Mouse (Mus musculus): ENCODE measurements around the gene Dnajc1. TPM values are rescaled to one million over a fixed set of nuclear protein-coding genes. Genes with fewer than 3 reads are reported as not detected.
A peak's percentile ranks its signal among the peaks of the same experiment; 100 is the strongest.

Gene Dnajc1
- polyA plus RNA-seq, 1 experiment from 2014 or later: 30.5 TPM

GRCm38 (mm10) chr2:18370794-18371498, 21.7 kb downstream of the Dnajc1 start:
- no peaks in the 10 kb centered on the region for H3K27me3 ChIP-seq
- no peak for DNase-seq (ENCODE audit: low read depth, low spot score)
- POLR2A ChIA-PET: interaction anchor here (0.5 kb wide), 1 partner anchor 221 kb away, joined by 3 read pairs; no protein-coding TSS in a partner anchor
- TF ChIP-seq CTCF (IDR thresholded peaks at IDR 0.05): no peak
- CTCF ChIA-PET: interaction anchor here (0.9 to 2.3 kb wide), 4 partner anchors 9 to 980 kb away, joined by 3 to 7 read pairs (median 4); no protein-coding TSS in a partner anchor
- peak; percentile 67 for ATAC-seq
- in situ Hi-C loops (cut with MboI; ENCODE audit: low pct_unique_long_range_greater_than_20kb): no loop called here

- POLR2A ChIA-PET: no interaction called here
These were observed 28.2 kb downstream of the Dnajc1 start for GRCm38 (mm10) chr2:18364402-18364801.

DNA sequence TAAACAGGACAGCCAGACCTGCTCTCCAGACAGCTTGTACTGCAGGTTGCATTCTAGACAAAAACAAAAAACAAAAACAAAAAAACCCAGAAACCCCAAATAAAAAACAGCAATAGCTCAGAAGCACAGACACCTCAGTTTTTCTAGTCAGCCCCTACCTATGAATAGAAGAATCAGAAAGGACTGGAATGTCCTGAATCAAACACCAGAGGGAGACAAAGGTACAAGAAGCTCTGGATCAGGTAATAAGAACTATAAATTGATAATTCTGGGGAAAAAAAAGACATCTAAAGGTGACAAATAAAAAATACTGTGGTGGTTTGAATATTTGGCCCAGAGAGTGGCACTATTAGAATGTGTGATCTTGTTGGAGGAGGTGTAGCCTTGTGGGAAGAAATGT, 37.3 kb downstream of the Dnajc1 start:
- POLR2A ChIA-PET: no interaction called here
- in situ Hi-C loops (cut with MboI; ENCODE audit: low pct_unique_long_range_greater_than_20kb): loop anchor here (10.0 kb wide), 1 partner anchor 330 kb away; no protein-coding TSS in a partner anchor

More at GRCm38 (mm10) chr2:18364402-18364801, 28.2 kb downstream of the Dnajc1 start:
- DNase-seq (ENCODE audit: low read depth, low spot score): no peak
- CTCF ChIA-PET: no interaction called here
- ATAC-seq: no peak
- no peak for TF ChIP-seq CTCF (IDR thresholded peaks at IDR 0.05)
- in situ Hi-C loops (cut with MboI; ENCODE audit: low pct_unique_long_range_greater_than_20kb): no loop called here
- H3K27me3 ChIP-seq: no peaks in the 10 kb centered on the region

DNA sequence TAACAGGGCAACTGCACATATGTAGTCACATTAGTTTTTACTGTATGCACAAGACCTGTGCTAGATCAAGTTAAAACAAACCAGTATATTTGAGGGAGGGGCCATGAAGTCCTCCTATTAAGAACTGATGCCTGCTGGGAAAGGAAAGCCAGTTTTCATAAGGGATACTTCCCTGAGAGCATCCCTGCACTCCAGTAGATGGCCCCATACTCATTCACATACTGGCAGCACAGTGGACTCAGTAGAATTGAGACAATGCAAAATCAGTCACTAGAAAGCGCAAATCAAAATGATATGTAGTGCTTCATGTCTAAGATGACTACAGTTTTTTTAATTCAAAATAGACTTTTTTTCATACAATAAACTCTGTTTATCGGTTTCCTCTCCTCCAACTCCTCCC, 40.0 kb downstream of the Dnajc1 start:
- no peak for TF ChIP-seq CTCF (IDR thresholded peaks at IDR 0.05)
- H3K27me3 ChIP-seq: no peaks in the 10 kb centered on the region
- POLR2A ChIA-PET: no interaction called here
- CTCF ChIA-PET: no interaction called here
- ATAC-seq (no peak), DNase-seq (ENCODE audit: low read depth, low spot score) (no peak)
- in situ Hi-C loops (cut with MboI; ENCODE audit: low pct_unique_long_range_greater_than_20kb): loop anchor here (10.0 kb wide), 1 partner anchor 328 kb away; no protein-coding TSS in a partner anchor

More for the DNA sequence above, 37.3 kb downstream of the Dnajc1 start:
- DNase-seq (ENCODE audit: low read depth, low spot score) (no peak), ATAC-seq (no peak)
- CTCF ChIA-PET: interaction anchor here (1.0 to 1.7 kb wide), 4 partner anchors 12 to 83 kb away, joined by 3 to 4 read pairs (median 4); no protein-coding TSS in a partner anchor
- H3K27me3 ChIP-seq: no peaks in the 10 kb centered on the region
- TF ChIP-seq CTCF (IDR thresholded peaks at IDR 0.05): peak; percentile 33

DNA sequence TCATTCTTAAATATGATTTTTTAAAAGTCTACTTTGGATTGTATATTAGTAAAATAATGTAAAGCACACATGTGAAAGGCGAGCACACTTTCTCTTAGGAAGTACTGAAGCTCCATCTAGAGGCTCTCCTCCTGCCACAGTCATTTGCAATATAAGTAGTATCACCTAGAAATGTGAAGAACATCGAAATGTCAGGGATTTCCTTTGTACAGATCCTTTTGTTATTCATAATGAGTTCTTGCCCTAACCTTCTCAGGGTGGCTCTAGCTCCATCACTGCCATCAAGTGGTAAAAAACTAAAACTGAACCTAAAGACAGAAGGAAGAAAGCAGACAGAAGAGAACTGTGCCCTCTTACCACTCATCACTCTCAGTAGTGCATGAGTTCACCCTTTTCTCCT, 49.2 kb downstream of the Dnajc1 start:
- ChIA-PET CTCF (interaction anchor here (1.0 to 2.6 kb wide), 3 partner anchors 12 to 22 kb away, joined by 3 to 8 read pairs (median 3); no protein-coding TSS in a partner anchor), POLR2A (interaction anchor here (0.6 kb wide), 1 partner anchor 9 kb away, joined by 4 read pairs; no protein-coding TSS in a partner anchor)
- DNase-seq (ENCODE audit: low read depth, low spot score) (no peak), ATAC-seq (peak; percentile 62)
- in situ Hi-C loops (cut with MboI; ENCODE audit: low pct_unique_long_range_greater_than_20kb): no loop called here
- TF ChIP-seq CTCF (IDR thresholded peaks at IDR 0.05): peak; percentile 47
- H3K27me3 ChIP-seq: no peaks in the 10 kb centered on the region

GRCm38 (mm10) chr2:18318671-18319070, 74.0 kb downstream of the Dnajc1 start:
- TF ChIP-seq CTCF (IDR thresholded peaks at IDR 0.05): no peak
- H3K27me3 ChIP-seq: no peaks in the 10 kb centered on the region
- ChIA-PET CTCF (no interaction called here), POLR2A (no interaction called here)
- DNase-seq (ENCODE audit: low read depth, low spot score) (no peak), ATAC-seq (no peak)
- in situ Hi-C loops (cut with MboI; ENCODE audit: low pct_unique_long_range_greater_than_20kb): no loop called here

DNA sequence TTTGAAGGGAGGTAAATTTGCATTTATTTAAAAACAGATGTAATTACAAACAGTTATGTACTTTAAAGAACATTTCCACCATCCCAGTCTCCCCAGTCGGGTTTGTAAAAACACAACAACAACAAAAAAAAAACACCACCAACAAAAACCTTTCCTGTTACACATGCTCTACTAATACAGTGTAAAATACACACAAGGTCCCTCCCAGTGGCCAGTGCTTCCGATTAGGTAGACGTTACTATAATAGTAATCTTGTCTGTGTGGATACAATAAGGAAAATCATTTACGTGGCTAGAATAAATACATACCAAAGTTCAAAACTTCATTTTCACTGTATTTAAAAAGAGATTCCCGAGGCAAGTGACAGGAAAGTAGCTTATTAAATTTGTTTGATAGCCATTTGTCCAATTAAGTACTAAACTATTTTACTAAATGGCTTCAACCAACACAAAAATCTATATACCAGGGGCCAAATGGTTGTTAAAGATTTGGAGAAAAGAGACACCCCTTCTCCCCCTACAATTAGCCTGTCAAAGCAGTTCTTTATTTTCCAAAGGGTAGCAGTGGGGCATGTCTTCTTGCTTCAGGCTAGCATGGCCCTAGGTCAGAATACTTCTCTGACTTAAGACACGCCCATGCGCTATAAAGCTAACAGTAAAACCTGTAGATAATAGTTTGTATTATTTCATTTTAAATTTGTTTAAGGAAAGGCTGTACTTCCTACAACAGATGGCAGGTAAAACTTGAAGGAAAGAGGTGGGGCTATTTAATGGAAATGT, 74.9 kb downstream of the Dnajc1 start:
- no peaks in the 10 kb centered on the region for H3K27me3 ChIP-seq
- ATAC-seq: no peak

GRCm38 (mm10) chr2:18316909-18317308, 75.7 kb downstream of the Dnajc1 start:
- no peak for DNase-seq (ENCODE audit: low read depth, low spot score)
- in situ Hi-C loops (cut with MboI; ENCODE audit: low pct_unique_long_range_greater_than_20kb): no loop called here
- no peak for ATAC-seq
- POLR2A ChIA-PET: no interaction called here
- CTCF ChIA-PET: no interaction called here
- H3K27me3 ChIP-seq: no peaks in the 10 kb centered on the region
- TF ChIP-seq CTCF (IDR thresholded peaks at IDR 0.05): no peak

More for the DNA sequence above, 74.9 kb downstream of the Dnajc1 start:
- no peak for DNase-seq (ENCODE audit: low read depth, low spot score)
- POLR2A ChIA-PET: no interaction called here
- TF ChIP-seq CTCF (IDR thresholded peaks at IDR 0.05): no peak
- CTCF ChIA-PET: no interaction called here
- in situ Hi-C loops (cut with MboI; ENCODE audit: low pct_unique_long_range_greater_than_20kb): no loop called here

GRCm38 (mm10) chr2:18310261-18311104, 82.1 kb downstream of the Dnajc1 start:
- H3K27me3 ChIP-seq: no peaks in the 10 kb centered on the region
- ChIA-PET POLR2A (no interaction called here), CTCF (interaction anchor here (0.8 kb wide), 1 partner anchor 62 kb away, joined by 3 read pairs; no protein-coding TSS in a partner anchor)
- in situ Hi-C loops (cut with MboI; ENCODE audit: low pct_unique_long_range_greater_than_20kb): no loop called here
- DNase-seq (ENCODE audit: low read depth, low spot score) (no peak), ATAC-seq (no peak)
- no peak for TF ChIP-seq CTCF (IDR thresholded peaks at IDR 0.05)

All from Patski (cell line).